Mouse (Mus musculus) CH12.LX (cell line): ENCODE results near the gene Ercc4.

Experiments
- EP300 ChIP-seq: IDR thresholded peaks from 2 replicates; pipeline ENCODE4 v1.6.1; 2011; ENCODE audit warnings: low read length, improper control_type of control experiment
- HCFC1 ChIP-seq: IDR thresholded peaks from 2 replicates; pipeline ENCODE4 v1.6.1; 2012; ENCODE audit warnings: low read depth, mild to moderate bottlenecking, inconsistent platforms, low read length, improper control_type of control experiment
- NELFE ChIP-seq: IDR thresholded peaks from 2 replicates; pipeline ENCODE4 v1.6.1; 2011; ENCODE audit warnings: low read depth, low read length, improper control_type of control experiment
- POLR2A ChIP-seq: IDR thresholded peaks from 2 replicates; pipeline ENCODE4 v1.6.1; 2011; ENCODE audit warnings: low read depth, mild to moderate bottlenecking, improper control_type of control experiment, low read length

DNA sequence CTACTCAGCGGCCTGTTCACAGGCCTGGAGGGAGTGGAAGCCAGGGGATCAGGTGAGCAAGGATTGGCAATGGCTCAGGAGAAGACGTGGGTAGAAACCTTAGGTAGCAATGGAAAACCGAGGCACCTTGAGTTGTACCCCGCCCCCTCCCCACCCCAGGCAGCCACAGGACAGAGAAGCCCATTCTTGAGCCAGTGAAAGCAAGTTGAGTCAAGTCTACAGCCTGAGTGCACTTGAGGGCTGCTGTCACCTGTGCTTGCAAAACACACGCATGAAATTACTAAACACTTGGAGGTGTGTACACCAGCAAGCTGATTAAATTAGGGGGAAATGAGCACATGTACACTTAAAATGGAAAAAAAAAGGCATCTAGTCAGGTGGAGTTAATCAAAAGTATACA lies 52.0 kb downstream of the Ercc4 start:
- TF ChIP-seq NELFE (no peak), EP300 (no peak), POLR2A (no peak), HCFC1 (no peak)
